Mouse (Mus musculus) heart, embryonic 13.5 days (tissue): Measurements from ENCODE around the gene Lrp5. TPM values are rescaled to one million over a fixed set of nuclear protein-coding genes. Genes with fewer than 3 reads are reported as not detected.

Experiments
- ATAC-seq: fragments of 200-750 bp; cut with Nextera tagmentation; 2 replicates; pipeline ENCODE4 v1.8.0; 2017; ENCODE audit warnings: moderate TSS enrichment; ENCODE audit not compliant: insufficient number of reproducible peaks, low FRiP score, low TSS enrichment; ENCODE audit errors: extremely low read depth
- H3K27ac ChIP-seq: fragments of 300-500 bp; sonication (generic); replicated peaks from 2 replicates; pipeline ENCODE4 v1.5.1; 2015; ENCODE audit warnings: moderate library complexity, mild to moderate bottlenecking, inconsistent platforms
- H3K27me3 ChIP-seq: fragments of 300-500 bp; sonication (generic); replicated peaks from 2 replicates; pipeline ENCODE4 v1.6.1; 2015; ENCODE audit warnings: mild to moderate bottlenecking, inconsistent platforms
- H3K36me3 ChIP-seq: fragments of 300-500 bp; sonication (generic); 2 replicates; pipeline ENCODE4 v1.6.1; 2015; ENCODE audit warnings: mild to moderate bottlenecking, inconsistent platforms
- H3K4me1 ChIP-seq: fragments of 300-500 bp; sonication (generic); 2 replicates; pipeline ENCODE4 v1.6.1; 2015; ENCODE audit warnings: inconsistent platforms
- H3K4me2 ChIP-seq: fragments of 300-500 bp; sonication (generic); 2 replicates; pipeline ENCODE4 v1.6.1; 2015; ENCODE audit warnings: inconsistent platforms, mild to moderate bottlenecking, moderate library complexity
- H3K4me3 ChIP-seq: fragments of 300-500 bp; sonication (generic); 2 replicates; pipeline ENCODE4 v1.5.1; 2015; ENCODE audit warnings: moderate library complexity, mild to moderate bottlenecking, inconsistent platforms
- H3K9ac ChIP-seq: fragments of 300-500 bp; sonication (generic); 2 replicates; pipeline ENCODE4 v1.6.1; 2015; ENCODE audit warnings: inconsistent platforms, mild to moderate bottlenecking, moderate library complexity
- H3K9me3 ChIP-seq: fragments of 300-500 bp; sonication (generic); 2 replicates; pipeline ENCODE4 v1.6.1; 2016; ENCODE audit warnings: inconsistent platforms
- WGBS: fragments of 180-500 bp; shearing (Covaris S2); methylation state at CpG from one replicate; pipeline ENCODE4 v1.1.7; 2015; ENCODE audit warnings: mixed read lengths; 5-methylcytosine and 5-hydroxymethylcytosine counted together
- polyA plus RNA-seq: library from polyadenylated mRNA; unstranded; fragments of >200 nt; fragmentation: Nextera tagmentation; extraction: Ambion mirVana; gene quantifications from 2 replicates; pipeline ENCODE4 v1.2.1, GENCODE M21; 2015

Lrp5 gene
- polyA plus RNA-seq, 1 experiment from 2014 or later, result 3.3 TPM

DNA sequence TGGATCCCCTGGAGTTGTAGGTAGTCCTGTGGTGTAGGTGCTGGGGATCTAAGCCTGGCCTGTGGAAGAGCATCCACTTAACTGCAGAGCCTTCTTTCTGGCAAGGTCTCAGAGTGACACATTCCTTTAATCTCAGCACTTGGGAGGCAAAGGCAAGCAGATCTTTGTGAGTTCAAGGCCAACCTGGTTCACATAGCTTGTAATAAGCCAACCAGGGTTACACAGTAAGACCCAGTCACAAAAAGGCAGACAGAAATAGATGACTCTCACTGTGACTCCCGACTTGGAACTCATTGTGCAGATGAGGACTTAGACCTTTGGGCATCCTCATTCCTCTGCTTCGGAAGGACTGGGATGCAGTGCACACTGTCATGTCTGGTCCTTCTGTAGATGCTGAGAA lies 24.1 kb upstream of the Lrp5 start:
- Histone ChIP-seq H3K27me3 (no peaks in the 10 kb centered on the region), H3K9ac (no peak overlapping the region), H3K4me1 (peaks cover 17% of the 10 kb centered on the region), H3K4me2 (no peak overlapping the region), H3K9me3 (no peaks in the 10 kb centered on the region), H3K36me3 (peaks cover 14% of the 10 kb centered on the region), H3K4me3 (no peak overlapping the region), H3K27ac (no peak overlapping the region)
- 81% methylated on average over 2 of the region's 2 CpGs for WGBS
- ATAC-seq, result no peak

GRCm38 (mm10) chr19:3709013-3709787 lies 22.8 kb upstream of the Lrp5 start:
- peak overlapping the region; percentile 81 for H3K4me3 ChIP-seq
- H3K36me3 ChIP-seq, result peaks cover 2% of the 10 kb centered on the region; the same call in 1 of the 2 replicates
- no peaks in the 10 kb centered on the region for H3K27me3 ChIP-seq
- no peak for ATAC-seq
- H3K9ac ChIP-seq, result peak overlapping the region; percentile 88
- H3K4me1 ChIP-seq, result peaks cover 17% of the 10 kb centered on the region
- peak overlapping the region; percentile 86 for H3K4me2 ChIP-seq
- H3K27ac ChIP-seq, result peak overlapping the region; percentile 81; the same call in 1 of the 2 replicates
- WGBS, result 35% methylated on average over 10 of the region's 10 CpGs
- no peaks in the 10 kb centered on the region for H3K9me3 ChIP-seq

DNA sequence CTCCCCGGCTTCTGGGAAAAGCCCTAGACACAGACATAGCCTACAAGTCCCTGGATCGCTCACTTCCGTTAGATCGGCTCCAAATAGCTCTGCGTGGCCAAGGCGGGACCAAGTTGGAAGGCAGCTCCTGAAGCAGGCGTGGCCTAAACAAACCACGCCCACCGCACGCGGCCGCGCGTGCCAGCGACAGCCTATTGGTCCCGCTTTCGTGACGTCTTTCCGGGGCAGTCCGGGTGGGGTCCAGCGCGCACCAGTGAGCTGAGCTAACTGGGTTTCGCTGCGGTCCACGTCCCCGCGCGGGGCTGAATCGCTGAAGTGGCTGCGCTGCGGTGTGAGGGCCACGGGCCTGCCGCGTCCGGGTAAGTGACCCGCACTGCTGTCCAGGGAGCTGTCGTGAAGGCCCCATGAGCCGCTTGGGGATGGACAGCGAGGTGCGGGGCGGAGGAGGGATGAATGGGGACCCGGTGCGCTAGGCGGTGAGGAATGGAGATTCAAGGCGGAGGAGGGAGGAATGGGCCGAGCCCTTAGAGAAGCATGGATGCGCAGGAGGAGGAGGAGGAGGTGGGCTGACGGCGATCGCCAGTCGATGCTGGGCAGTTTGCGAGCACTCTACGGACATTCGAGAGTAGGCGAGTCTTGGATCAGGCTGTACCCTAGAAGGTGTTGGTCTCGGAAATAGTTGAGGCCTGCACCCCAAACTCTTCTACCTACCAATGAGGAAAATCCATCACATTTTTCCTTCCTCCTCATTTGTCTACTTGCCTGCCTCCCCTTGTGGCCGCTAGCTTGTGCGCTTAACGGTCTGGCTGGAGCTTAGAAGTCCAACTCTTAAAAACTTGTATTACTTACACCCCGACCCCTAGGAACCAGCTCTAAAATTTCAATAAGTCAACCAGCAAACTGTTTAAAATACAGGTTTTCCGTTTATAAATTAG lies 22.0 kb upstream of the Lrp5 start, which contains the start of gene 1810055G02Rik:
Gene 1810055G02Rik (plus strand): TSS at position 216 of the 935 bp plus-strand sequence.
- no peaks in the 10 kb centered on the region for H3K36me3 ChIP-seq
- under 1% methylated on average over 61 of the region's 61 CpGs for WGBS

DNA sequence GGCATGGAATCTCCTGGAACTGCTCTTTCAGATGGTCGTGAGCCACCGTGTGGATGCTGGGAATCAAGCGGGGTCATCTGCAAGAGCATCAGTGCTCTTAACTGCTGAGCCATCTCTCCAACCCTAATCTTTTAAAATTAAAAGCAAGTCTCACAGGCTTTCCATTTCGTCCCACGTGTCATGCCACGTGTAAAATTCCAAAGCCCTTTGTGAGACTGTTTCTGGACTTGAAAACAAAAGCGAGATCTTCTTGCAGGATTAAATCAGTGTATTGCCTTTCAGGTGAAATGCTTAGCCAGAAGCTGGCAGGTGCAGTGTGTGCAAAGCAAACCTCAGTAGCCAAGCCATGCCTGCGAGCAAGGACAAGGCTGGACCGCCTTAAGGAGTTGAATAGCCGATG lies 21.2 kb upstream of the Lrp5 start:
- Histone ChIP-seq H3K9me3 (no peaks in the 10 kb centered on the region), H3K4me2 (peak overlapping the region; percentile 86), H3K9ac (peak overlapping the region; percentile 88), H3K4me1 (peaks cover 17% of the 10 kb centered on the region), H3K4me3 (peak overlapping the region; percentile 81), H3K27me3 (no peaks in the 10 kb centered on the region), H3K27ac (peak overlapping the region; percentile 83), H3K36me3 (no peaks in the 10 kb centered on the region)
- ATAC-seq, result no peak
- 39% methylated on average over 10 of the region's 10 CpGs for WGBS

More for the DNA sequence above, 22.0 kb upstream of the Lrp5 start, which contains the start of gene 1810055G02Rik:
- peak; percentile 97 for ATAC-seq
- Histone ChIP-seq H3K4me1 (peaks cover 17% of the 10 kb centered on the region), H3K4me3 (peak within 1 kb of the TSS; percentile 81), H3K9me3 (no peaks in the 10 kb centered on the region), H3K27me3 (no peaks in the 10 kb centered on the region), H3K9ac (peak within 1 kb of the TSS; percentile 88), H3K27ac (peak within 1 kb of the TSS; percentile 83), H3K4me2 (peak within 1 kb of the TSS; percentile 86)

- Histone ChIP-seq H3K9me3 (no peaks in the 10 kb centered on the region), H3K4me1 (peaks cover 17% of the 10 kb centered on the region), H3K4me2 (no peak overlapping the region), H3K36me3 (no peaks in the 10 kb centered on the region), H3K27me3 (no peaks in the 10 kb centered on the region), H3K27ac (no peak overlapping the region), H3K9ac (no peak overlapping the region), H3K4me3 (no peak overlapping the region)
- WGBS, result 54% methylated on average over 1 of the region's 1 CpGs
- no peak for ATAC-seq
Measured at GRCm38 (mm10) chr19:3706258-3706657, 19.9 kb upstream of the Lrp5 start.

GRCm38 (mm10) chr19:3702460-3702859 lies 16.1 kb upstream of the Lrp5 start:
- Histone ChIP-seq H3K4me2 (no peak overlapping the region), H3K27ac (no peak overlapping the region), H3K9me3 (no peaks in the 10 kb centered on the region), H3K4me3 (no peak overlapping the region), H3K9ac (no peak overlapping the region), H3K4me1 (peaks cover 3% of the 10 kb centered on the region), H3K27me3 (no peaks in the 10 kb centered on the region), H3K36me3 (no peaks in the 10 kb centered on the region)
- ATAC-seq, result no peak
- 82% methylated on average over 4 of the region's 4 CpGs for WGBS

GRCm38 (mm10) chr19:3699508-3700438 lies 13.4 kb upstream of the Lrp5 start:
- no peaks in the 10 kb centered on the region for H3K27me3 ChIP-seq

GRCm38 (mm10) chr19:3698035-3698434 lies 11.7 kb upstream of the Lrp5 start:
- no peaks in the 10 kb centered on the region for H3K4me1 ChIP-seq
- H3K27ac ChIP-seq, result no peak overlapping the region
- H3K36me3 ChIP-seq, result no peaks in the 10 kb centered on the region
- H3K4me3 ChIP-seq, result no peak overlapping the region
- no peaks in the 10 kb centered on the region for H3K27me3 ChIP-seq
- H3K9ac ChIP-seq, result no peak overlapping the region
- no peak overlapping the region for H3K4me2 ChIP-seq
- no peak for ATAC-seq
- H3K9me3 ChIP-seq, result no peaks in the 10 kb centered on the region
- whole genome bisulfite sequencing, result 76% methylated on average over 7 of the region's 7 CpGs

More at GRCm38 (mm10) chr19:3699508-3700438, 13.4 kb upstream of the Lrp5 start:
- H3K36me3 ChIP-seq, result no peaks in the 10 kb centered on the region
- no peaks in the 10 kb centered on the region for H3K4me1 ChIP-seq
- no peak for ATAC-seq
- no peak overlapping the region for H3K27ac ChIP-seq
- no peak overlapping the region for H3K9ac ChIP-seq
- WGBS, result 35% methylated on average over 6 of the region's 6 CpGs
- H3K4me2 ChIP-seq, result no peak overlapping the region
- no peaks in the 10 kb centered on the region for H3K9me3 ChIP-seq
- H3K4me3 ChIP-seq, result no peak overlapping the region

GRCm38 (mm10) chr19:3695976-3696375 lies 9.6 kb upstream of the Lrp5 start:
- H3K27ac ChIP-seq, result no peak overlapping the region
- H3K4me3 ChIP-seq, result no peak overlapping the region
- no peak overlapping the region for H3K9ac ChIP-seq
- 83% methylated on average over 8 of the region's 8 CpGs for WGBS
- no peak for ATAC-seq
- H3K36me3 ChIP-seq, result no peaks in the 10 kb centered on the region
- H3K9me3 ChIP-seq, result no peaks in the 10 kb centered on the region
- H3K4me2 ChIP-seq, result no peak overlapping the region
- H3K27me3 ChIP-seq, result no peaks in the 10 kb centered on the region
- no peaks in the 10 kb centered on the region for H3K4me1 ChIP-seq

DNA sequence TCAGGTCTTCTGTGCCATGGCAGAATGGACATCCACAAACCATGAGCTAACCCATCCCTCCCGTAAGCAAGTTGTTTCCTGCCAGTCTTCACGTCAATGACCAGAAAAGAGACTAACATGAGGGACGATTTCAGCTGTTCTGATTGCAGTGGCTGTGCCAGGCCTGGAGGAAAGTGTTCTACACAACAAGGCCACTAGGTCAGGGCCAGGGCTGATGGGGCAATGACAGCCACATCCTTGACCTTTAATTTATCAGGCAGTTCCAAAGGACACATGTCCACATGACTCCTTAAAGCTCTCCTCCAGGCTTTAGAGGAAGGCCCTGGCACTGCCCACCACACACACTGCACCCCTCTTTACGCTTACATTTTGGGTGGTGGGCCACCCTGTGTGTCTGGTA lies 9.1 kb upstream of the Lrp5 start:
- no peaks in the 10 kb centered on the region for H3K36me3 ChIP-seq
- H3K4me2 ChIP-seq, result no peak overlapping the region
- no peak overlapping the region for H3K27ac ChIP-seq
- WGBS, result 63% methylated on average over 4 of the region's 4 CpGs
- no peak for ATAC-seq
- no peaks in the 10 kb centered on the region for H3K27me3 ChIP-seq
- no peaks in the 10 kb centered on the region for H3K4me1 ChIP-seq
- H3K4me3 ChIP-seq, result no peak overlapping the region
- no peaks in the 10 kb centered on the region for H3K9me3 ChIP-seq
- no peak overlapping the region for H3K9ac ChIP-seq
